ENCODE assay signal across 7 mouse cellular contexts in the genomic region with DNA sequence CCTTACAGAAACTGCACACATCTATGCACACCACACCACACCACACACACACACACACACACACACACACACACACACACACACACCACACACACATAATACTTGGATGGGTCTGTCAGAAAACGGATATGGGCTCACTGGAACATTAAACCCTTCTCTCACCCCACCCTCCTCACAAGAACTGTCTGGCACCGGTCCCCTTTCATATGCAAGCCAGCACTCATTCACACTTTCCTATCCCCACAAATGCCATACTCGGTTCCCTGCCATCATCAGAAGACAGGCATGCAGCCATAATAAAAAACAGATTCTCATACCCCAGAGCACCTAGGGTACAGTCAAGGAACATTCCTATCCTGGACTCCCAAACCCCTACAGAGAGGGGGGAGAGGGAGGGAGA. TPM values are rescaled to one million over a fixed set of nuclear protein-coding genes. Genes with fewer than 3 reads are reported as not detected.
DNase-seq lines count a peak whose midpoint lies in the region; ATAC-seq lines count a peak whose summit lies in the region.

No protein-coding gene starts in this region.

- peaks cover 93% of the 10 kb centered on the region for H3K27me3 ChIP-seq in megakaryocyte, embryonic 14.5 days (replicated peaks)
- no peaks in the 10 kb centered on the region for H3K27me3 ChIP-seq in forebrain, embryonic 15.5 days
- peaks cover 35% of the 10 kb centered on the region for H3K27me3 ChIP-seq in liver, embryonic 12.5 days (replicated peaks)
- H3K27me3 ChIP-seq in stomach, embryonic 16.5 days (ENCODE audit: control insufficient read depth, insufficient read depth, low read length), result no peaks in the 10 kb centered on the region

- WGBS in forebrain, embryonic 15.5 days, result 33% methylated on average over 3 of the region's 3 CpGs
- 22% methylated on average over 3 of the region's 3 CpGs for WGBS in liver, embryonic 12.5 days (ENCODE audit: insufficient replicate concordance)
- WGBS in stomach, embryonic 16.5 days, result 39% methylated on average over 3 of the region's 3 CpGs

- peaks cover 36% of the 10 kb centered on the region for H3K4me1 ChIP-seq in megakaryocyte, embryonic 14.5 days
- H3K4me1 ChIP-seq in forebrain, embryonic 15.5 days, result peaks cover 36% of the 10 kb centered on the region
- peaks cover 30% of the 10 kb centered on the region for H3K4me1 ChIP-seq in liver, embryonic 12.5 days
- H3K4me1 ChIP-seq in stomach, embryonic 16.5 days (ENCODE audit: control insufficient read depth, insufficient read depth, low read length), result no peaks in the 10 kb centered on the region; the same call in 1 of the 2 replicates

- peak overlapping the region; percentile 96 for H3K27ac ChIP-seq in forebrain, embryonic 15.5 days (replicated peaks)
- peak overlapping the region; percentile 77 for H3K27ac ChIP-seq in liver, embryonic 12.5 days
- H3K27ac ChIP-seq in stomach, embryonic 16.5 days (ENCODE audit: low read length), result no peak overlapping the region

- peak overlapping the region; percentile 60 for H3K4me2 ChIP-seq in forebrain, embryonic 15.5 days (replicated peaks)
- peak overlapping the region; percentile 100 for H3K4me2 ChIP-seq in liver, embryonic 12.5 days
- H3K4me2 ChIP-seq in stomach, embryonic 16.5 days (ENCODE audit: low read depth, low read length), result peak overlapping the region; percentile 97; the same call in 1 of the 2 replicates

- H3K36me3 ChIP-seq in megakaryocyte, embryonic 14.5 days (replicated peaks; ENCODE audit: low read length), result no peaks in the 10 kb centered on the region
- H3K36me3 ChIP-seq in forebrain, embryonic 15.5 days, result peaks cover 32% of the 10 kb centered on the region
- H3K36me3 ChIP-seq in liver, embryonic 12.5 days, result peaks cover 22% of the 10 kb centered on the region
- 0 out of 2 replicates have a peak, but pooled peaks cover 5% of the 10 kb centered on the region for H3K36me3 ChIP-seq in stomach, embryonic 16.5 days (ENCODE audit: control insufficient read depth, insufficient read depth, low read length)

- ATAC-seq in megakaryocyte, adult 5-6 weeks (ENCODE audit: poor library complexity, severe bottlenecking), result no peak
- peak; percentile 15 for ATAC-seq in forebrain, embryonic 15.5 days (replicated peaks)
- ATAC-seq in liver, embryonic 12.5 days, result no peak
- no peak for ATAC-seq in stomach, embryonic 16.5 days (ENCODE audit: insufficient read depth, low FRiP score)

- peak overlapping the region; percentile 93 for H3K4me3 ChIP-seq in megakaryocyte, embryonic 14.5 days (replicated peaks)
- peak overlapping the region; percentile 81 for H3K4me3 ChIP-seq in forebrain, embryonic 15.5 days
- H3K4me3 ChIP-seq in liver, embryonic 12.5 days, result peak overlapping the region; percentile 73; the same call in 1 of the 2 replicates
- no peak overlapping the region for H3K4me3 ChIP-seq in stomach, embryonic 16.5 days (replicated peaks; ENCODE audit: low read length)

- no peak for DNase-seq in adrenal gland, postnatal 36 days
- no peak for DNase-seq in spleen, adult 12 weeks (ENCODE audit: low spot score)

- peak overlapping the region; percentile 91; the same call in 1 of the 2 replicates for H3K9ac ChIP-seq in forebrain, embryonic 15.5 days (replicated peaks)
- H3K9ac ChIP-seq in liver, embryonic 12.5 days, result peak overlapping the region; percentile 74; the same call in 1 of the 2 replicates
- H3K9ac ChIP-seq in stomach, embryonic 16.5 days (ENCODE audit: low read length), result no peak overlapping the region

- no peaks in the 10 kb centered on the region for H3K9me3 ChIP-seq in megakaryocyte, embryonic 14.5 days
- no peaks in the 10 kb centered on the region for H3K9me3 ChIP-seq in forebrain, embryonic 15.5 days
- no peaks in the 10 kb centered on the region for H3K9me3 ChIP-seq in liver, embryonic 12.5 days (replicated peaks)
- no peaks in the 10 kb centered on the region for H3K9me3 ChIP-seq in stomach, embryonic 16.5 days (replicated peaks; ENCODE audit: control insufficient read depth, low read length)

RNA-seq across cellular contexts. Expression of gene Carmil3, which starts 1.7 kb away (rescaled TPM):
- polyA plus RNA-seq in megakaryocyte, embryonic 14.5 days (2012; ENCODE audit: insufficient read depth, low replicate concordance), result 1.9 TPM in 1 of 2 replicates, not detected in the other
- 0.16 and 1.5 TPM in 2 replicates for total RNA-seq in megakaryocyte, adult 5-6 weeks (2015)
- 0.15 TPM in 1 of 2 replicates, not detected in the other for total RNA-seq in megakaryocyte, adult 5-6 weeks (2017)
- 30.2 and 33.4 TPM in 2 replicates for polyA plus RNA-seq in forebrain, embryonic 15.5 days (2015; fragmentation: Nextera tagmentation; extraction: Ambion mirVana)
- 0.91 and 1.8 TPM in 2 replicates for polyA plus RNA-seq in liver, embryonic 12.5 days (2016; fragmentation: Nextera tagmentation; extraction: Ambion mirVana)
- 1.8 and 1.9 TPM in 2 replicates for polyA plus RNA-seq in stomach, embryonic 16.5 days (2015; fragmentation: Nextera tagmentation; extraction: Ambion mirVana)
- 1 to 10 TPM; 3.6 to 4.6 TPM for total RNA-seq in adrenal gland, postnatal 36 days (2021)

RNA-seq across cellular contexts. Expression of gene Dhrs4, which starts 13.5 kb away (rescaled TPM):
- 17.5 and 33.7 TPM in 2 replicates for polyA plus RNA-seq in megakaryocyte, embryonic 14.5 days (2012; ENCODE audit: insufficient read depth, low replicate concordance)
- 31.2 and 34.4 TPM in 2 replicates for total RNA-seq in megakaryocyte, adult 5-6 weeks (2015)
- total RNA-seq in megakaryocyte, adult 5-6 weeks (2017), result 43.1 and 47.6 TPM in 2 replicates
- 49.6 and 60.0 TPM in 2 replicates for polyA plus RNA-seq in forebrain, embryonic 15.5 days (2015; fragmentation: Nextera tagmentation; extraction: Ambion mirVana)
- polyA plus RNA-seq in liver, embryonic 12.5 days (2016; fragmentation: Nextera tagmentation; extraction: Ambion mirVana), result 76.6 and 77.0 TPM in 2 replicates
- polyA plus RNA-seq in stomach, embryonic 16.5 days (2015; fragmentation: Nextera tagmentation; extraction: Ambion mirVana), result 108 and 109 TPM in 2 replicates
- total RNA-seq in adrenal gland, postnatal 36 days (2021), result 10 to 100 TPM; 90.2 to 91.6 TPM

RNA-seq across cellular contexts. Expression of gene Cpne6, which starts 18.1 kb away (rescaled TPM):
- polyA plus RNA-seq in megakaryocyte, embryonic 14.5 days (2012; ENCODE audit: insufficient read depth, low replicate concordance), result not detected in 2 replicates
- total RNA-seq in megakaryocyte, adult 5-6 weeks (2015), result not detected in 2 replicates
- not detected in 2 replicates for total RNA-seq in megakaryocyte, adult 5-6 weeks (2017)
- polyA plus RNA-seq in forebrain, embryonic 15.5 days (2015; fragmentation: Nextera tagmentation; extraction: Ambion mirVana), result 9.1 and 10.3 TPM in 2 replicates
- polyA plus RNA-seq in liver, embryonic 12.5 days (2016; fragmentation: Nextera tagmentation; extraction: Ambion mirVana), result 0.13 TPM in 1 of 2 replicates, not detected in the other
- 0.25 and 0.31 TPM in 2 replicates for polyA plus RNA-seq in stomach, embryonic 16.5 days (2015; fragmentation: Nextera tagmentation; extraction: Ambion mirVana)
- not detected for total RNA-seq in adrenal gland, postnatal 36 days (2021)

RNA-seq across cellular contexts. Expression of gene Nrl, which starts 32.7 kb away (rescaled TPM):
- not detected in 2 replicates for polyA plus RNA-seq in megakaryocyte, embryonic 14.5 days (2012; ENCODE audit: insufficient read depth, low replicate concordance)
- total RNA-seq in megakaryocyte, adult 5-6 weeks (2015), result not detected in 2 replicates
- total RNA-seq in megakaryocyte, adult 5-6 weeks (2017), result not detected in 2 replicates
- polyA plus RNA-seq in forebrain, embryonic 15.5 days (2015; fragmentation: Nextera tagmentation; extraction: Ambion mirVana), result 0.09 and 0.11 TPM in 2 replicates
- not detected in 2 replicates for polyA plus RNA-seq in liver, embryonic 12.5 days (2016; fragmentation: Nextera tagmentation; extraction: Ambion mirVana)
- not detected in 2 replicates for polyA plus RNA-seq in stomach, embryonic 16.5 days (2015; fragmentation: Nextera tagmentation; extraction: Ambion mirVana)
- not detected for total RNA-seq in adrenal gland, postnatal 36 days (2021)

RNA-seq across cellular contexts. Expression of gene Pck2, which starts 48.0 kb away (rescaled TPM):
- 19.1 and 50.7 TPM in 2 replicates for polyA plus RNA-seq in megakaryocyte, embryonic 14.5 days (2012; ENCODE audit: insufficient read depth, low replicate concordance)
- 11.7 and 16.0 TPM in 2 replicates for total RNA-seq in megakaryocyte, adult 5-6 weeks (2015)
- total RNA-seq in megakaryocyte, adult 5-6 weeks (2017), result 26.3 and 30.3 TPM in 2 replicates
- polyA plus RNA-seq in forebrain, embryonic 15.5 days (2015; fragmentation: Nextera tagmentation; extraction: Ambion mirVana), result 18.2 and 25.1 TPM in 2 replicates
- polyA plus RNA-seq in liver, embryonic 12.5 days (2016; fragmentation: Nextera tagmentation; extraction: Ambion mirVana), result 35.5 and 37.4 TPM in 2 replicates
- 50.1 and 54.5 TPM in 2 replicates for polyA plus RNA-seq in stomach, embryonic 16.5 days (2015; fragmentation: Nextera tagmentation; extraction: Ambion mirVana)
- 10 to 100 TPM; 29.4 to 39.9 TPM for total RNA-seq in adrenal gland, postnatal 36 days (2021)

Comparison
In these comparisons a context has a peak if more than half of its experiments do, and no peak if none do; other contexts are left out.
1. RNA of gene Carmil3, which starts 1.7 kb away (polyA plus RNA-seq): 30.2 to 33.4 TPM in forebrain, embryonic 15.5 days; 1.9 TPM in megakaryocyte, embryonic 14.5 days, 0.91 to 1.8 TPM in liver, embryonic 12.5 days and 1.8 to 1.9 TPM in stomach, embryonic 16.5 days; every median in the first group is over 10 times any median in the second.
2. Peak in every context shown above with its lines, with median percentiles within 50 percentile points of each other: H3K4me2 ChIP-seq.